13 mouse cellular contexts compared by ENCODE assay signal in genomic region chr6:4978249-4978648, GRCm38 (mm10).
"Had no signal": no experiment of that assay in that cellular context is flagged by ENCODE, and none has a peak within 500 bp of the region (broad histone marks: within the 10 kb centered on the region; RNA-seq: fewer than 3 reads in every experiment).

No protein-coding gene starts in this region.

- H3K27me3 ChIP-seq: limb, embryonic 12.5 days; liver, embryonic 13.5 days; lung, embryonic 15.5 days; neural tube, embryonic 12.5 days had no signal

- DNase-seq: kidney, adult 18-20 months; kidney, postnatal 10 days; kidney, postnatal 4 days; liver, embryonic 13.5 days; midbrain, embryonic 14.5 days; retina, postnatal 1 day; right cerebral cortex, postnatal 14 days had no signal

- H3K36me3 ChIP-seq: limb, embryonic 12.5 days; liver, embryonic 13.5 days; lung, embryonic 15.5 days; neural tube, embryonic 12.5 days had no signal

- H3K4me3 ChIP-seq: layer of hippocampus, adult 2 months; limb, embryonic 12.5 days; liver, embryonic 13.5 days; lung, embryonic 15.5 days; neural tube, embryonic 12.5 days had no signal

- H3K27ac ChIP-seq: hindbrain, postnatal 0 days; layer of hippocampus, adult 2 months; limb, embryonic 12.5 days; liver, embryonic 13.5 days; lung, embryonic 15.5 days; macrophage; neural tube, embryonic 12.5 days had no signal

- H3K4me1 ChIP-seq: lung, embryonic 15.5 days; neural tube, embryonic 12.5 days had no signal

- H3K4me2 ChIP-seq: limb, embryonic 12.5 days; liver, embryonic 13.5 days; lung, embryonic 15.5 days; neural tube, embryonic 12.5 days had no signal

- H3K9ac ChIP-seq: limb, embryonic 12.5 days; liver, embryonic 13.5 days; lung, embryonic 15.5 days; neural tube, embryonic 12.5 days had no signal

- ATAC-seq: hindbrain, postnatal 0 days had no signal

- H3K9me3 ChIP-seq: limb, embryonic 12.5 days; liver, embryonic 13.5 days; lung, embryonic 15.5 days; neural tube, embryonic 12.5 days had no signal
